Mouse (Mus musculus): Measurements from ENCODE around the gene Ndufv1.

DNA sequence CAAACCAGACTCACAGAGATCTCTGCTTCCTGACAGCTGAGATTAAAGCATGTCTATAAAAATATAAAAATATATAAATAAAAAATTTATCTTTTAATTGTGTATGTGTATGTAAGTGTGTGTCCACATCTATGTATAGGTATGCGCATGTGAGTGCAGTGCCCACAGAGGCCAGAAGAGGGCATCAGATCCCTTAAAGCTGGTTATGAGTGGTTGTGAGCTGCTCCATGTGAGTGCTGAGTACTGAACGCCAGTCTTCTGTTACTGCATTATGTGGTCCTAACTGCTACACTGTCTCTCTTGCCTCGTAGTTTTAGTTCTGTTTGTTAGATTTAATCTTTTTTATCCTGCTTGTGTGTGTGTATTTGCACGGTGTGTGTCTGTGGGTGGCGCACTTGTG, 38.4 kb upstream of the Ndufv1 start:
- TF ChIP-seq CTCF (IDR thresholded peaks at IDR 0.05; ENCODE audit: low read depth) (peak; percentile 42), EP300 (optimal IDR thresholded peaks at IDR 0.05) (no peak)
